Mouse (Mus musculus) frontal cortex, postnatal 14 days (tissue): ENCODE measurements around the gene Zfp143.
A peak's percentile ranks its signal among the peaks of the same experiment; 100 is the strongest.
"Not testable (repeated sequence)": the region's sequence is repeated elsewhere in the genome, so short reads cannot be mapped to it uniquely, and the experiment has no call there.

ENCODE experiments used
- DNase-seq, 2 experiments: peaks; one replicate each; pipeline ENCODE4 v3.0.0; 2022; ENCODE audit warnings: low spot score in 2 of 2

Gene Zfp143

DNA sequence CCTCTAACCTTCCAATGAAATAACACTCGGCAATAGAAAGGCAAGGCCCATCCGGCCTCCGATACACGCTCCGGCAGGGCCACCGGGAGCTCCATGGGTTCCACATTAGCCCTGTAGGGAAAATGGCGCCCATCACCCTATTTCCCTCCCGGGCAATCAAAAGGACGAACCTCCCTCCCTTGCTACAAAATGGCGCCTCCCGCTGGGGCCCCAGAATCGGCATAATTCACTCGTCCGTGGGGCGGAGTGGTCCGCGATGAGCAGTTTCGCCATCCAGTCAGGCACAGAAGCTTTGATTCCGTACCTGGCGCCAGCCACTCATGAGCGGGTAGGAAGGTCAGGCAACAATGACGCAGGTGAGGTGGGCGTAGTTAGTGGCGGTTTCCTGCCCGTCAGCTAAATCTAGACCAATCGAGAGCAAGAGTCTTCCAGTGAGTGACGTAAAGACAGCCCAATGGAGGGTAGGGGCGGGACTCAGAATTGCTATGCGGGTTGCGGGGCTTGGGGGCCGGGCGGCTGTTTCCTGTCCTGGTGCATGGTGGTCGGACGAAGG, at the start of gene Zfp143:
TSS of gene Zfp143 (plus strand) at position 19 of the 553 bp plus-strand sequence.
- peak; percentile 100 for DNase-seq

DNA sequence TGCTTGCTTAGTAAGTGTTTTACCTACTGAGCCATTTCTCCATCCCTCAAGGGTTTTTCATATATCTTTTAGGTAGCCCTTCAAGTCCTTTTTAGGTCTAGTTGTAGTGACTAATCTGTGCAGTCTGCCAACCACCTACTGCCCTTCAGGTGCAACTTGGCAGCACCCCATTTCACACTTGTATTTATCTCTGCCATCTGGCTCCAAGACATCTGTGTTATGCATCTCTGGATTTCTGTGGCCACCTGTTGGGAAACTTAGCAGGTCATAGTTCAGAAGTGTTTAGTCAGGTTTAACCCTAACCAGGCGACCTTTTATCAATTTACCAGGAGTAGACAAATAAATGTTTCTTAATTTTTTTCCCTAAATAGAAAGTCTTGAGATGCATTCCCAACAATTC, 49.6 kb upstream of the Zfp143 start:
- DNase-seq, result no peak

DNA sequence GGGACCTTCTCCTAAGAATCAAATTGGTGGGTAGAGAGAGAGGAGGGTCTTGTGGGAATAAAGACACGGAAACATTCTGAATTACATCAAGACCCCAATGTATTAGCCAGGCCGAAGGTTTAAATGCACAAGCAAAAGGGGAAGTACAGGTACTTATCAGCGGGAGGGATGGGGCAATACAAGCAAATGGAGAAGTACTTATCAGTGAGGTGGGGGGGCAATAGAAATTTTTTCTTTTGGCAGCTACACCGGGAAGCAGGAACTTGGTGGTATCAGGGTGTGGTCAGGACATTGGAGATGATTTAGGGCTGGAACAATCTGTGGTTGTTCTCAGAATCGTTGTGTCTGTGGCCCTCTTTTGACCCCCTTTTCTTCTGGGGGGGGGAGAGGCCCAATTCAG, 46.7 kb upstream of the Zfp143 start:
- DNase-seq, result no peak

DNA sequence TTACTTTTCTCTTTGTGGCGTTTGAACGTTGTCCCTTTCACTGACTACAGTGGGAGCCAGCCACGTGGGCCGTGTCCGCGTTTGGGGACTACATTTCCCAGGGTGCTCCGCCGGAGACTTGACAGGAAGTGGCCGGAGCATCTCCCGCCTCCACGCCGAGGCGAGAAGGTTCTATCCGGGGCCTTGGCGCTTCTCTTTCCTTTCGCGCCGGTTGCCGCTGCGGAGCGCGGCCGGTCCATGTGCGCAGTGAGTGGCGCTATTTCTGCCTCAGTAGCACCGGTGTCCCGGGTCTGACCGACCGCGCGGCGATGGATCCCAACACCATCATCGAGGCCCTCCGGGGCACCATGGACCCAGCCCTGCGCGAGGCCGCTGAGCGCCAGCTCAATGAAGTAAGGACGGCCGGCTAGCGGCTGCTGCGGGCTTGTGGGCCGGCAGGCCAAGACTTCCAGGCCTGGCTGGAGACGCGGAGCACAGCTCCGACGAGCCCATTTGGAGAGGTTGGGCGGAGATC, 42.8 kb upstream of the Zfp143 start, which contains the start of gene Ipo7:
TSS of gene Ipo7 (plus strand) at position 158 of the 514 bp plus-strand sequence.
- peak; percentile 85 to 88 for DNase-seq

DNA sequence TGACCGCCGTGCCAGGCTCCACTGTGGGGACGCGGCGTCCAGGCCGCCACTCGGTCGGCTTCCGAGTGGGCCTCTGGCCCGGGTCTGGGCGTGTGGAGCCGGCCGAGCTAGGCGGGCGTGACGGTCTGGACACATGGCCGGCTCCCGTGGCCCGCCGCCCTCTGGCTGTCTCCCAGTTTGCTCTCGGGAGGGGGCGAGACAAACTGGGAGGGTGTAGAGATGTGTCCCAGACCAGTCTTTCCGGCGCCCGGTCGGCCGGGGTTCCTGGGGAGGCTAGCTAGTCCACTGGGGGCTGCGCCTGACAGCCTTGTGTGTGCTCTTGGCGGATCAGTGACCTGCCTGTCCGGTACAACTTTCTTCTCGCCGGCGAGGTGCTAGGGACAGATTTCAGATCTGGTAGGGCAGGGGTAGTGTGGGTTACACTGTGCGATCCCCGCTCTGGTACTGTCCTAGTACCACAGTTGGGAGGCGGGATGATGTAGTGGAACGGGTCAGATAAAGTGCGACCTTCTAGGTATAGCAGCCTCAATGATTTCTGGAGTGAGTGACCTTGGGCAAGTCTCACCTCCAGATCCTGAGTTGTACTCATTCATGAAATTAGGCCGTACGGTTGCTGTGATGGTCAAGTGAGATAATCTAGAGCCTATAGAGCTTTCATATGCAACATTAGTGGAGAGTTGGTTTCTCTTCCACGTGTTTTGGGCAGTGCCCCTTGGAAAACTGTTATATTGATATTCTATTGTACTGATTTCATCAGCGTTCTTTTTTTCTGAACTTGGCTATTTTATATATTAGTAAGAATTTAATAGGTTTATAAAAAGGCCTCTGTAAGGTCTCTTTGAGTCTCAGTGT, 42.2 kb upstream of the Zfp143 start:
- peak; percentile 23 to 27 for DNase-seq

DNA sequence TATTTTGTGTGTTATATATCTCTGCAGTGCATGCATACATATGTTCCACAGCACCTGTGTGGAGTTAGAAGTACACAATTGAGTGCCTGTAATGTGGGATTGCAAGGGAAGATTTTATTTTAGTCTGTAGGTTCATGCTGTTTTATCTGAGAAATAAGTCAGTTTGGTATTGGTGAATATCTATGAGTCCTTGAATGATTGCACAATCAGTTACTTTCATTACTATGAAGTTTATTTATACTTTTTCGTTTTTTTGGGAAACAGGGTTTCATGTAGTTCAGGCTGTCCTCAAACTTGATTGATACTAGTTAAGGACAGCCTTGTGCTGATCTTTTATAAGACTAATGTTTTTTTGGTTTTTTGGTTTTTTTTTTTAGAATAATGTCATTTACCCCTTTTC, 37.5 kb upstream of the Zfp143 start:
- DNase-seq, result no peak

DNA sequence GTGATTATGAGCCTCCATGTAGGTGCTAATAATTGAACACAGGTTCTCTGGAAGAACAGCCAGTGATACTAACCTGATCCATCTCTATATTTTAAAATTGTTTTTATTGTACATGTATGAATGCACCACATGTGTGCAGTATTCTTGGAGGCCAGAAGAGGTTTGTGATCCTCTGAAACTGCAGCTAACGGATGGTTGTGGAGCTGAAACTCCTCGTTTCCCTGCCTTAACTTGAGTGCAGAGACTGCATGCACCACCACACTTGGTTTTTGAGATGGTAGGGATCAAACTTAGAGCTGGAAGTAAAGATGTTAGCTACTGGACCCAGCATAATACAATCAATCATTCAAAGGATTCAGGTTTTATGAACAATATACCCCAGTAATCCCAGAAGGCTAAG, 34.4 kb upstream of the Zfp143 start:
- no peak for DNase-seq

DNA sequence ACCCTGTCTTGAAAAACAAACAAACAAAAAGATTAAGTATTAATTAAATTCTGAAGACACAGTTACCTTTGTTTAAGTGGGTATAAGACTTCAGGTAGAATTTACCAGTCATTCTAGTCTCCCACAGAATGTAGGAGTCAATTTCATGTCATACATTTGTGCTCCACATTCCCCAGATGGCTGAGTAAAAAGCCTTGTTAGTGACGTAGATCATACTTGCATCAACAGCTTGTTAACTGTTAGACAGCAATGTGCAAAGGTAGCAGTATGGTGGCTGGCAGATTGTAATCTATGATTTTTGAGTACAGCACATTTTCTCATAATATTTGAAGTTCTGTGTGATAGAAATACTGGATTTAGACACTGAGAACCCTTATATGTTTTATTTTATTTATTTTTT, 32.2 kb upstream of the Zfp143 start:
- DNase-seq, result no peak

DNA sequence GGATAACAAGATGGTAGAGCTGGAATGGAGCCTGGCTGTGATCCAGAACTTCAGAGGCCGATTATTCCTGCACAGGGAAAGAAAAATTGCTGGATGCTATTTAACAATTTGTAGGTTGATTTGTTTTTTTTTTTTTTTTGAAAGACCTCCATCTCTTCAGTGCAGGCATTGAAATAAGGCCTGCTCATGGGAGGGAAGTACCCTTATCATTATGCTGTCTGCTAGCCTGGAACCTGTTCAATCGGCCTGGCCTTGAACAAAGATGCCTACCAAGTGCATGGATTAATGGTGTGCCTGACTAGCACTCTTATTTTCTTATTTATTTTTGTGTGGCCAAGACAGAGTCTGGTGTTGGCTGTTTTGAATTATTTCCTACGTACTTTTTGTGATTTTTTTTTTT, 30.7 kb upstream of the Zfp143 start:
- DNase-seq, result no peak

DNA sequence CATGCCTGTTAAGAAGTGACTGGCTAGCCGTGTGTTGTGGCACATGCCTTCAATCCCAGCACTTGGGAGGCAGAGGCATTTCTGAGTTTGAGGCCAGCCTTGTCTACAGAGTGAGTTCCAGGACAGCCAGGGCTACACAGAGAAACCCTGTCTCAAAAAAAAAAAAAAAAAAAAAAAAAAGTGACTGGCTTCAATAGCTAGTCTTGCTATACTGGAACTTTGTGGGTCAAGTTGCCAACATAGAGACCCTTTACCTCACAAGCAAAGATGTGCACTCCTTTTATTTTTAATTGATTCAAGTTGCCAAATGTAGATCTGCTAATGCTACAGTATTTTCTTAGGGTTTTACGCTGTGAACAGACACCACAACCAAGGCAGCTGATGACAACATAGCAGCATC, 3.3 kb upstream of the Zfp143 start:
- DNase-seq, result not testable (repeated sequence)

DNA sequence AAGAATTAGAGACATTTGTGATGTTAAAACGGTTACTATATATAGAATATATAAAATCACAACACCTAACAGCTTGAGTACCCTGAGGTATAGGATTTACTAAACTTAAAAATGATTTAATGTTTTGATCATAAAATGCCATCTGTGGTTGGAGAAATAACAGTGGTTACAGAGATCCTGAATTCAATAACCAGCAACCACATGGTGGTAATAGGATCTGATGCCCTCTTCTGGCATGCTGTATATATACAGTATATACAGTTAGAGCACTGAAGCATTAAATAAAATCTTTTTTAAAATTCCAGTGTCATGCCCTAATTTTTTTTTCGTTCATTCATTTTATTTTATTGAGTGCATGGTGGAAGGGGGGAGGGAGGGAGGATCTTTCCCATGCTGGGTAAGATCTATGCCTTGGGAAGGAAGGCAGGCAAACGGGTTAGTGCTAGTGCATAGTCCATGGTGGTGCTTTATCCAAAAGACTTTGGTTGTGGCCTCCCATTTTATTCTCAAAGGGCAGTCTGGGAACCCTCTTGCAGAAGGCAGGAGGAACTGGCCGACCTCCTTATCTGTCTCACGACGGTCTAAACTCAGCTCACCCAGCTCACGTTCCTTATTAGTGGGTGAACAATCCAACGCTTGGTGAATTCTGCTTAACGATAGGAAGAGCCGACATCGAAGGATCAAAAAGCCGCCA, 1.8 kb upstream of the Zfp143 start:
- DNase-seq, result no peak

DNA sequence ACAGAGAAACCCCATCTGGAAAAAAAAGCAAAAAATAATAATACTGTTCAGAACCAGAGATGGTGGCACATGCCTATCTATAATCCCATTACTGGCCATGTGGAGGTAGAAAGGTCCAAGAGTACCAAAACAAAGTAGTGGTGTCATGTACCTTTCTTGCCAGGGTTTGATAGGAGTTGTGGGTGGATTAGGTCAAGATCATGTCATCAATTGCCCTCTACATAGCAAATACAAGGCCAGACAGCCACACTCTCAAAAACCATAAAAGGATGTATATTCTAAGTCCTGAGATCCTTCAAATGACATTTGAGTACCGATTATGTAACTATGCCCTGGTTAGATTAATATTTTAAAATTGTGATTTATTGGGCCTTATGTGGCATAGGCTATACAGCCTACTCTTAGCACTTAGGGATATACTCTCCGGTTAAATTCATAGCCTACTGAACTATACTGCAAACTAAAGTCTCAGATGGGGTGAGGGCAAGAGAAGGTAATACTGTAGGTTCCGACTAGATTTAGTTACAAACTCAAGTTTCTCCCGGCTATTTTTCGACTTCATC, 830 bp upstream of the Zfp143 start:
- no peak for DNase-seq

DNA sequence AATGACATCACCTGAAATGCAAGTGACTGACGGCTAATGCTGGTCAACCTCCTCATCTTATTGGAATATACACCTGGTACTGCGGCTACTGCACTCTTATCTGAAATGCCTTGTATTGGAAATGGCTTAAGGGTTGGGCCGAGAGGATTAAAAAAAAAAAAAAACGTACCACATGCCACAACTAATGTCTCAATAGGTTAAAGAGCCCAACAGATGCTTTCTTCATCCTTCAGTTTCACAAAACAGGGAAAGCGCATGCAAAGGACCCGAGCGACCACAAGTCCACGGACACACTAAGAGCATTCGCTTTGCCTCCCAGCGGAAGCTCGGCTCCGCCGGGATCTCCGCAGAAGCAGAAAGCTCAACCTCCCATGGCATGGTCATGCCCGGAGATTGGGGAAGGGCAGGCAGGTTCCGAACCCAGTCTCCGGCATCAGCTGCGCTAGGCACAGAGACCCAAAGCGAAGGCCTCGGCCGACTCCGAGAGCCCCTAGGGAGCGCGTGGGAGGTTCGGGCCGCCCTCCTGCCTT, 283 bp upstream of the Zfp143 start:
- DNase-seq, result no peak

DNA sequence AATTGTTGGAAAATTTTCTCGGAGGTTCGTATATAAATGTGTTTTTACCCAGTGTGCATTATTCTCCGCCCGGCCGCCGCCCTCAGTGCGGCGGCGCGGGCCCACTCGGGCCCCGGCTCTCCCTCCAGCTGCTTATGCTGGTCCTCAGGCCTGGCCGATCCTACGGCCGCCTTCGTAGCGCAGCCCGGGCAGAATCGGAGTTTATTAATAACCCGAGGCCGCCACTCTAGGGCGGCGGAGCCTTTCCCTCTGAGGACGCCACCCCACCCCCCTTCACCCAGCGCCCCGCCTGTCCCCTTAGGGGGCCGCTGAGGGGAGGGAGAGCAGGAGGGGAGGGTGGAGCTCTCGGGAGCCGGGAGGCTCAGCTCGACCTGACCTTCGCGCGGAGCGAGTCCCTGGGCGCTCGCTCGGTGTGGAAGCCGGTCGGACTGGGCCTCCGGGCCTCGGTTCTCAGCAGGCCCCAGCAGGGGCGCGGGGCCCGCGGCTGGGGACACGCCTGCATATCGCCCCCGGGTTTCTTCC, 796 bp downstream of the Zfp143 start:
- peak; percentile 66 to 71 for DNase-seq

DNA sequence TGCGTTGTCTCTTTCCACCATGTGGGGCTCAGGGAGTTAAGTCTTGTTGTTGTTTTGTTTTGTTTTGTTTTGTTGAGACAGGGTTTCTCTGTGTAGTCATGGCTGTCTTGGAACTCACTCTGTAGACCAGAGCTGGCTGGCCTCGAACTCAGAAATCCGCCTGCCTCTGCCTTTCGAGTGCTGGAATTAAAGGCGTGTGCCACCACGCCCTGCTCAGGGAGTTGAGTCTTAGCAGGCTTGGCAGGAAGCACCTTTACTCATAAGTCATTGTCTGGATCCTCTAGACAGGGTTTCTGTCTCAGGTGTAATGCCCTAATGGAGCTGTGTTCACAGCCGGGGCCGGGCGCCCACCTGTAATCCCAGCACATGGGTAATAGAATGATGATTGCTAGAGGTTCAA, 2.7 kb downstream of the Zfp143 start:
- DNase-seq, result no peak

DNA sequence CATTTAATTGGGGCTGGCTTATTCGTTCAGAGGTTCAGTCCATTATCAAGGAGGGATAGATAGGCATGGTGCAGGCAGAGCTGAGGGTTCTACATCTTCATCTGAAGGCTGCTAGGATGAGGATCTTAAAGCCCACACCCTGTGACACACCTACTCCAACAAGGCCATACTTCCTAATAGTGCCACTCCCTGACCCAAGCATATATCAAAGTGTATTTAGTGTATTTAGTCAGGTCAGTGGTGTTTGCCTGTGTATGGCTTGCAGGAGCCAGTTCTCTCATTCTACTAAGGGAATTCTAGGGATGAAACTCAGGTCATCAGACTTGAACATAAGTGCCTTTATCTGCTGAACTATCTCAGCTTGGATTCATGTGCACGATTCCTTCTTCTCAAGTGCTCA, 8.1 kb downstream of the Zfp143 start:
- DNase-seq, result no peak

DNA sequence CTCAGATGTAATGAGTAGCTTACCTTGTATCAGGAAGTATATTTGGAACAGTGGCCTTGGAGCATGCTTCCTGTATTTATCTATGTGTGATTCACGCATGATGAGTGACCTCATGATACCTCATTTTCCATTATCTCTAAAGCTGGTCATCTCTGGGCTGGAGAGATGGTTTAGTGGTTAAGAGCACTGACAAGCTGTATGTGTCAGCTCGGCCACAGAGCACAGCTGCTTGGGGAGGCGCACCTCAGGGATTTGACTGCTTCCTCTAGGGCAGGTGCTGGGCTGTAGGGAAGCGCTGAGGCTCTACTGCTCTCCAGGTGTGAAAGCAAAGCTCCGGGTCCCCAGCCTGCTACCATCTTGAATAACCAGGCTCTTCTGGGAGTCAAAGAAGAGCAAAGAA, 17.2 kb downstream of the Zfp143 start:
- DNase-seq, result no peak

DNA sequence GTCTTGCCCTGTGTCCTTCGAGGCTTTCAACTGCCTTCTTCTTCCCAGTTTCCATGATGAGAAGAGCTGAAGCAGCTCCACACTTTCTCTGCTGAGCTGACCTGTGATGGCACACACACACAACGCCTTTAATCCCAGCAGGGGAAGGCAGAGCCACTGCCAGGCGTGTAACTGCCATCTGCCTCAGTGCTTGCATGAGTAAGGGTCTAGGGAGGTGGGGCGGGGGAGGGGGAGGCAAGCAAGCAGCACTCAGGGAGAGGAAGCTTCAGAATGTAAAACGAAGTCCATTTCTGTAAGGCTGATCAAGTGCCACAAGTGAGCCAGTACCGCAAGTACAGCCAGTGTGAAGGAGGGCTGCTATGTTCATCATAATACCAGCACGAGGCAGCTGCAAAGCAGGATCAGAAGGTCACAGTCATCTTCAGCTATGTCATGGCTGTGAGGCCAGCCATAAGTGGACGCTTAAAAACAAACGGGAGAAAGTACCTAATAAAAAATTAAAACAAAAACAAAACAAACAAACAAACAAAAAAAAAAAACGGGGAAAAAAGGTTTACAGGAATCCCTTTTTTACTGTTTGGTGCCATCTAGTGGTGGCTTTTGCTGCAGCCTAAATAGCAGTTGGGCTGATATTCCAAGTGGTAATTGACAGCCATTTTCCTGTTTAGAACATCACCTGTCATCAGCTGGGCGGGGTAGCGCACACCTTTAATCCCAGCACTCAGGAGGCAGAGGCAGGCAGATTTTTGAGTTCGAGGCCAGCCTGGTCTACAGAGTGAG, 22.6 kb downstream of the Zfp143 start:
- peak in 1 of 2 experiments; percentile 29 for DNase-seq

DNA sequence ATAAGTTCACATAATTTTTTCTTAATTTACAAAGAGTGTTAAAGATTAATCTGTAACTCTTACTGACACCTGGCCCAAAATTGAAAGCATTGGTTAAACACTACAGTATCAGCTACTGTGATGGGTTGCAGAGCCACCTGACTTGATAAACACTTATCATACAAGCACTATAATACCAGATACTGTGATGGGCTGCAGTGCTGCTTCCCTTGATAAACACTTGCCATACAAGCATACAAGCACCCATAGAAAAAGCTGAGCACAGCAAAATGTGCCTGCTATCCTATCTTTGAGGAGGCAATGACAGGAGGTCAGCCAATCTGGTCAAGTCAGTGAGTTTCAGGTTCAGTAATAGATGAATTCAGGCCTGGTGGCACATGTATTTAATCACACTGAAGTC, 24.2 kb downstream of the Zfp143 start:
- DNase-seq, result no peak

DNA sequence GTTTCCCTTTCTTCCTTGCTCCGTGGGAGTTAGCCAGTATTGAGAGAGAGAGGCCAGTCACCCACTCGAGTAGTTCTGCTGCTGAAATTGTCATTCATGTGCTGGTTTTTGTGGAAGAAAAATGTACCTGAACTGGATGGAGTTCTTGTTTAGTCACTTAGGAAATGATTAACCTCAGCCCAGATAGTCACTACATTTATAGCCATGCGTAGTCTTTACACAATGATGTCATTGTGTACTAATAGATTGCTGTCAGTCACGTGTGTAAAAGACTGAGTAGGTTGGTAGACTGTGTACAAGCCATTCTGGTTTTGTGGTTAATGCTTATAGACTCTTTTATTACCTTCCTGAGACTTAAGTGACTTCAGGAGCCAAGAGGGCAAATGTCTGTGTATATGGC, 26.9 kb downstream of the Zfp143 start:
- no peak for DNase-seq

DNA sequence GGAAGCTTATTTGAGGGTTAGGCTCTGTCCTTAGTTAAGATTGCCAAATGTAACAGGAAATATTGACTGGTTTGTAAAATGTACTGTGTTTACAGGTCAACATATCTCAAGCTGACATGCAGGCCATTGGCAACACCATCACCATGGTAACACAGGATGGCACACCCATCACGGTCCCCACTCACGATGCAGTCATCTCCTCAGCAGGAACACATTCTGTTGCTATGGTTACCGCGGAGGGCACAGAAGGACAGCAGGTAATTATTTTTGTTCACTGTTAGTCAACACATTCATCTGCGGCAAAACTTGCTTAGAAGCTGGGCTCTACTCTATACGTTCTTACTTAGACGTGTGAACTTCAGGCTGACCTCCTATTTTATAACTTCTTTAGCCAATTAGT, 30.7 kb downstream of the Zfp143 start:
- DNase-seq, result peak; percentile 19 to 33
